Mouse (Mus musculus): ENCODE measurements at regions not wholly inside any gene's neighbourhood (a gene's known extent, or its start where the extent isn't known, plus 50 kb on each side); places are given as distances from the start of the nearest gene placed in this dataset.

GRCm38 (mm10) chr1:80969927-80970326 is 106.8 kb upstream of the Nyap2 start:
- H3K36me3 ChIP-seq (ENCODE audit: control insufficient read depth in 1 of 2, insufficient read depth in 2 of 2, low read length in 2 of 2), result no peaks in the 10 kb centered on the region
- no peaks in the 10 kb centered on the region for H3K27me3 ChIP-seq (ENCODE audit: control insufficient read depth in 1 of 2, insufficient read depth in 2 of 2, low read length in 2 of 2)
- H3K9ac ChIP-seq (ENCODE audit: control insufficient read depth, low read depth, low read length, poor library complexity, severe bottlenecking), result no peak overlapping the region
- H3K4me3 ChIP-seq (ENCODE audit: control insufficient read depth in 1 of 2, insufficient read depth in 1 of 2, low read depth in 2 of 2, low read length in 2 of 2), result no peak overlapping the region
- TF ChIP-seq POLR2AphosphoS2 (IDR thresholded peaks at IDR 0.05; ENCODE audit: low read length) (no peak), MAZ (IDR thresholded peaks at IDR 0.05; ENCODE audit: low read depth, low read length) (no peak), NELFE (IDR thresholded peaks at IDR 0.05; ENCODE audit: low read depth, low read length) (no peak), HCFC1 (IDR thresholded peaks at IDR 0.05; ENCODE audit: low read depth, low read length) (no peak), MAFK (IDR thresholded peaks at IDR 0.05; ENCODE audit: borderline replicate concordance, low read depth, low read length) (no peak), POLR2AphosphoS5 (IDR thresholded peaks at IDR 0.05; ENCODE audit: borderline replicate concordance, low read depth, low read length) (no peak), UBTF (IDR thresholded peaks at IDR 0.05; ENCODE audit: borderline replicate concordance, insufficient read depth, low read depth, low read length) (no peak), CHD1 (IDR thresholded peaks at IDR 0.05; ENCODE audit: low read depth, low read length) (no peak), RCOR1 (IDR thresholded peaks at IDR 0.05; ENCODE audit: low read depth, low read length) (no peak), GABPA (IDR thresholded peaks at IDR 0.05; ENCODE audit: low read depth, low read length) (no peak), ZNF384 (IDR thresholded peaks at IDR 0.05; ENCODE audit: low read depth, low read length) (no peak)
- H3K9me3 ChIP-seq (replicated peaks; ENCODE audit: insufficient read depth, low read length), result no peaks in the 10 kb centered on the region
- H3K27ac ChIP-seq (ENCODE audit: control insufficient read depth, low read depth, low read length), result no peak overlapping the region
- H3K4me1 ChIP-seq (ENCODE audit: control insufficient read depth in 1 of 2, insufficient read depth in 2 of 2, low read length in 2 of 2), result no peaks in the 10 kb centered on the region
- no peaks in the 10 kb centered on the region for H3K79me2 ChIP-seq (ENCODE audit: control insufficient read depth, insufficient read depth, low read length, poor library complexity)
- DNase-seq (ENCODE audit: low read depth, low spot score), result no peak

GRCm38 (mm10) chr1:80969194-80969593 is 107.6 kb upstream of the Nyap2 start:
- no peak for DNase-seq (ENCODE audit: low read depth, low spot score)
- Histone ChIP-seq H3K9me3 (replicated peaks; ENCODE audit: insufficient read depth, low read length) (no peaks in the 10 kb centered on the region), H3K4me1 (ENCODE audit: control insufficient read depth in 1 of 2, insufficient read depth in 2 of 2, low read length in 2 of 2) (no peaks in the 10 kb centered on the region), H3K27me3 (ENCODE audit: control insufficient read depth in 1 of 2, insufficient read depth in 2 of 2, low read length in 2 of 2) (no peaks in the 10 kb centered on the region), H3K36me3 (ENCODE audit: control insufficient read depth in 1 of 2, insufficient read depth in 2 of 2, low read length in 2 of 2) (no peaks in the 10 kb centered on the region), H3K4me3 (ENCODE audit: control insufficient read depth in 1 of 2, insufficient read depth in 1 of 2, low read depth in 2 of 2, low read length in 2 of 2) (no peak overlapping the region), H3K9ac (ENCODE audit: control insufficient read depth, low read depth, low read length, poor library complexity, severe bottlenecking) (no peak overlapping the region), H3K79me2 (ENCODE audit: control insufficient read depth, insufficient read depth, low read length, poor library complexity) (no peaks in the 10 kb centered on the region), H3K27ac (ENCODE audit: control insufficient read depth, low read depth, low read length) (no peak overlapping the region)
- no peak for TF ChIP-seq ZMIZ1 (IDR thresholded peaks at IDR 0.05; ENCODE audit: low read depth, low read length)
- no peak for TF ChIP-seq USF2 (IDR thresholded peaks at IDR 0.05; ENCODE audit: borderline replicate concordance in 1 of 2, insufficient read depth in 1 of 2, low read depth in 1 of 2, low read length in 2 of 2)
- no peak for TF ChIP-seq MXI1 (IDR thresholded peaks at IDR 0.05; ENCODE audit: low read depth, low read length)
- TF ChIP-seq JUND (IDR thresholded peaks at IDR 0.05; ENCODE audit: low read depth, low read length), result no peak
- TF ChIP-seq CTCF (IDR thresholded peaks at IDR 0.05 in 2 of 3, conservative IDR thresholded peaks at IDR 0.05 in 1 of 3; ENCODE audit: control insufficient read depth in 1 of 3, insufficient read depth in 1 of 3, low read depth in 2 of 3, low read length in 3 of 3, poor library complexity in 1 of 3, severe bottlenecking in 1 of 3), result no peak
- no peak for TF ChIP-seq USF1 (IDR thresholded peaks at IDR 0.05; ENCODE audit: low read depth, low read length)
- TF ChIP-seq SIN3A (IDR thresholded peaks at IDR 0.05; ENCODE audit: low read length), result no peak
- no peak for TF ChIP-seq CHD1 (IDR thresholded peaks at IDR 0.05; ENCODE audit: low read depth, low read length)
- TF ChIP-seq RCOR1 (IDR thresholded peaks at IDR 0.05; ENCODE audit: low read depth, low read length), result no peak
- TF ChIP-seq NELFE (IDR thresholded peaks at IDR 0.05; ENCODE audit: low read depth, low read length), result no peak
- no peak for TF ChIP-seq ELF1 (IDR thresholded peaks at IDR 0.05; ENCODE audit: low read depth, low read length)

Measured in MEL (cell line).